Mouse (Mus musculus) ES-E14 (cell line): ENCODE results near the gene Eif1ad. TPM values are rescaled to one million over a fixed set of nuclear protein-coding genes. Genes with fewer than 3 reads are reported as not detected.
"Not testable (repeated sequence)": the region's sequence is repeated elsewhere in the genome, so short reads cannot be mapped to it uniquely, and the experiment has no call there.

Source experiments
- DNase-seq: peaks from one replicate; pipeline ENCODE4 v3.0.0-alpha.2; 2013; ENCODE audit warnings: low read depth, low spot score
- H3K27ac ChIP-seq: 2 replicates; pipeline ENCODE4 v1.5.1; 2012; ENCODE audit warnings: low read depth, mild to moderate bottlenecking, low read length, moderate library complexity, mixed read lengths; ENCODE audit not compliant: poor library complexity, insufficient read depth, severe bottlenecking
- H3K36me3 ChIP-seq: 2 replicates; pipeline ENCODE4 v1.6.1; 2012; ENCODE audit warnings: mild to moderate bottlenecking, low read length, moderate library complexity, mixed read lengths; ENCODE audit not compliant: control insufficient read depth, poor library complexity, insufficient read depth, severe bottlenecking
- H3K4me1 ChIP-seq, 2 experiments: fragments of 150-350 bp in 1 of 2; sonication (generic) in 1 of 2; 2 replicates each; pipeline ENCODE4 v1.6.1; 2012; ENCODE audit warnings: low read length in 2 of 2, mild to moderate bottlenecking in 1 of 2, mixed read lengths in 1 of 2; ENCODE audit not compliant: control insufficient read depth in 2 of 2, insufficient read depth in 2 of 2, poor library complexity in 1 of 2
- H3K4me3 ChIP-seq, 2 experiments: fragments of 150-350 bp in 1 of 2; sonication (generic) in 1 of 2; 2 replicates each; pipeline ENCODE4 v1.5.1; 2012; ENCODE audit warnings: low read length in 2 of 2, low read depth in 1 of 2, mild to moderate bottlenecking in 1 of 2, mixed read lengths in 1 of 2; ENCODE audit not compliant: insufficient read depth in 1 of 2, poor library complexity in 1 of 2, severe bottlenecking in 1 of 2
- H3K9ac ChIP-seq: 2 replicates; pipeline ENCODE4 v1.6.1; 2012; ENCODE audit warnings: low read depth, mild to moderate bottlenecking, low read length, mixed read lengths; ENCODE audit not compliant: poor library complexity, insufficient read depth, severe bottlenecking
- H3K9me3 ChIP-seq: fragments of 150-350 bp; sonication (generic); 2 replicates; pipeline ENCODE4 v1.6.1; 2012; ENCODE audit warnings: low read depth, mild to moderate bottlenecking, low read length; ENCODE audit not compliant: control insufficient read depth, insufficient read depth
- CHD2 ChIP-seq: IDR thresholded peaks from 2 replicates; pipeline ENCODE4 v1.6.1; 2014; ENCODE audit warnings: mild to moderate bottlenecking, low read depth, low read length, inconsistent platforms
- HCFC1 ChIP-seq: IDR thresholded peaks from 2 replicates; pipeline ENCODE4 v1.6.1; 2012; ENCODE audit warnings: low read length, inconsistent platforms, borderline replicate concordance; ENCODE audit not compliant: insufficient read depth
- MAFK ChIP-seq: IDR thresholded peaks from 2 replicates; pipeline ENCODE4 v1.6.1; 2014; ENCODE audit warnings: mild to moderate bottlenecking, low read depth, low read length, inconsistent platforms; ENCODE audit not compliant: insufficient read depth
- ZC3H11A ChIP-seq: IDR thresholded peaks from 2 replicates; pipeline ENCODE4 v1.6.1; 2012; ENCODE audit warnings: low read depth, mild to moderate bottlenecking, inconsistent platforms, low read length, borderline replicate concordance
- ZNF384 ChIP-seq: IDR thresholded peaks from 2 replicates; pipeline ENCODE4 v1.6.1; 2012; ENCODE audit warnings: low read depth, low read length, inconsistent platforms
- in situ Hi-C, 2 experiments: fragments of 600-800 bp; cut with MboI; formaldehyde crosslinking; loops; one replicate each; pipeline ENCODE4 v1.15.1; 2025; ENCODE audit warnings: low sequenced_read_pairs in 2 of 2, inconsistent platforms in 1 of 2; ENCODE audit not compliant: unreplicated experiment in 2 of 2
- total RNA-seq: library from RNA; depleted of rRNA; stranded (reverse); fragments of 300-350 nt; gene quantifications from 2 replicates; pipeline ENCODE4 v1.2.3, GENCODE M21; 2012

Gene Eif1ad
- total RNA-seq, 1 experiment = 101 TPM

GRCm38 (mm10) chr19:5394168-5394567 lies 27.6 kb downstream of the Eif1ad start:
- TF ChIP-seq HCFC1 (no peak), MAFK (no peak)

GRCm38 (mm10) chr19:5395371-5395770 lies 28.8 kb downstream of the Eif1ad start:
- TF ChIP-seq CHD2 = no peak
- TF ChIP-seq ZC3H11A = no peak
- no peak for TF ChIP-seq HCFC1
- TF ChIP-seq ZNF384 = no peak
- no peak for TF ChIP-seq MAFK
- in situ Hi-C loops = no loop called here
- Histone ChIP-seq H3K27ac (no peak overlapping the region), H3K4me1 (peaks cover 0 to 16% of the 10 kb centered on the region in 2 experiments; a peak in 1 of 4 replicates), H3K4me3 (no peak overlapping the region), H3K36me3 (no peaks in the 10 kb centered on the region), H3K9ac (no peak overlapping the region), H3K9me3 (no peaks in the 10 kb centered on the region)
- DNase-seq = no peak

More at GRCm38 (mm10) chr19:5394168-5394567, 27.6 kb downstream of the Eif1ad start:
- H3K36me3 ChIP-seq = no peaks in the 10 kb centered on the region
- H3K9me3 ChIP-seq = no peaks in the 10 kb centered on the region
- H3K27ac ChIP-seq = no peak overlapping the region
- H3K4me1 ChIP-seq = peaks cover 0 to 12% of the 10 kb centered on the region in 2 experiments; a peak in 1 of 4 replicates
- no peak overlapping the region for H3K4me3 ChIP-seq
- no peak for DNase-seq
- in situ Hi-C loops = no loop called here
- H3K9ac ChIP-seq = no peak overlapping the region

GRCm38 (mm10) chr19:5401073-5401472 lies 34.5 kb downstream of the Eif1ad start:
- H3K9me3 ChIP-seq, H3K4me1 ChIP-seq, H3K9ac ChIP-seq, DNase-seq, H3K27ac ChIP-seq, H3K36me3 ChIP-seq, in situ Hi-C loops, H3K4me3 ChIP-seq: not testable (repeated sequence)

- Histone ChIP-seq H3K36me3 (no peaks in the 10 kb centered on the region), H3K9ac (no peak within 1 kb of the TSS), H3K4me1 (peaks cover 3 to 8% of the 10 kb centered on the region in 2 experiments; a peak in 3 of 4 replicates), H3K9me3 (no peaks in the 10 kb centered on the region), H3K4me3 (no peak within 1 kb of the TSS), H3K27ac (no peak within 1 kb of the TSS)
- TF ChIP-seq ZNF384 = no peak
- no peak for TF ChIP-seq HCFC1
- no peak for TF ChIP-seq CHD2
- TF ChIP-seq MAFK = no peak
- no peak for TF ChIP-seq ZC3H11A
- DNase-seq = no peak
- in situ Hi-C loops = no loop called here
Measured at GRCm38 (mm10) chr19:5402293-5402692, 35.8 kb downstream of the Eif1ad start, which contains the start of gene Tsga10ip. Gene Tsga10ip, minus strand, starts transcription at chr19:5402526.

- TF ChIP-seq ZC3H11A (no peak), HCFC1 (no peak), MAFK (no peak), ZNF384 (no peak), CHD2 (no peak)
- no peak for DNase-seq
- Histone ChIP-seq H3K9me3 (no peaks in the 10 kb centered on the region), H3K4me3 (peak overlapping the region; percentile 0 to 76; a peak in 3 of 4 replicates), H3K9ac (no peak overlapping the region), H3K36me3 (no peaks in the 10 kb centered on the region), H3K4me1 (peaks cover 0 to 8% of the 10 kb centered on the region in 2 experiments; a peak in 2 of 4 replicates), H3K27ac (no peak overlapping the region)
- in situ Hi-C loops = no loop called here
Measured at GRCm38 (mm10) chr19:5405924-5406323, 39.4 kb downstream of the Eif1ad start.

GRCm38 (mm10) chr19:5406531-5407126 lies 40.1 kb downstream of the Eif1ad start:
- Histone ChIP-seq H3K9ac (peak overlapping the region; percentile 78), H3K4me3 (peak overlapping the region; percentile 65 to 76; a peak in 3 of 4 replicates), H3K27ac (peak overlapping the region; percentile 89; the same call in 1 of the 2 replicates)
- H3K4me1 ChIP-seq, DNase-seq, H3K36me3 ChIP-seq, H3K9me3 ChIP-seq, in situ Hi-C loops: not testable (repeated sequence)
